ENCODE assay signal across 20 mouse cellular contexts in genomic region chr17:30205062-30205825, GRCm38 (mm10).
DNase-seq lines count a peak whose midpoint lies in the region; ATAC-seq and TF ChIP-seq lines count a peak whose summit lies in the region.
"Had no signal": no experiment of that assay in that cellular context is flagged by ENCODE, and none has a peak within 500 bp of the region (broad histone marks: within the 10 kb centered on the region; RNA-seq: fewer than 3 reads in every experiment).

No protein-coding gene starts in this region.

- peaks cover 24% of the 10 kb centered on the region for H3K36me3 ChIP-seq in hindbrain, embryonic 13.5 days
- H3K36me3 ChIP-seq in hindbrain, postnatal 0 days (ENCODE audit: insufficient read depth, low read length) = peaks cover 5% of the 10 kb centered on the region; the same call in 1 of the 2 replicates
- H3K36me3 ChIP-seq in kidney, embryonic 14.5 days (ENCODE audit: control insufficient read depth, insufficient read depth, low read length) = peaks cover 21% of the 10 kb centered on the region; the same call in 1 of the 2 replicates

- peaks cover 72% of the 10 kb centered on the region for H3K4me1 ChIP-seq in hindbrain, embryonic 13.5 days (replicated peaks)
- peaks cover 36% of the 10 kb centered on the region for H3K4me1 ChIP-seq in hindbrain, postnatal 0 days (ENCODE audit: insufficient read depth, low read length)
- peaks cover 35% of the 10 kb centered on the region; the same call in 1 of the 2 replicates for H3K4me1 ChIP-seq in kidney, embryonic 14.5 days (ENCODE audit: control insufficient read depth, insufficient read depth, low read length)
- H3K4me1 ChIP-seq: liver, embryonic 15.5 days had no signal

- no peak for TF ChIP-seq CTCF in hindbrain, postnatal 0 days (IDR thresholded peaks at IDR 0.05; ENCODE audit: low read depth)

- no peak overlapping the region for H3K4me2 ChIP-seq in hindbrain, embryonic 13.5 days
- no peak overlapping the region for H3K4me2 ChIP-seq in hindbrain, postnatal 0 days (ENCODE audit: low read depth, low read length)
- H3K4me2 ChIP-seq in kidney, embryonic 14.5 days (replicated peaks; ENCODE audit: low read depth, low read length) = no peak overlapping the region
- H3K4me2 ChIP-seq: embryonic facial prominence, embryonic 15.5 days; hindbrain, embryonic 15.5 days; limb, embryonic 15.5 days; liver, embryonic 15.5 days had no signal

- peak overlapping the region; percentile 46 for H3K9ac ChIP-seq in hindbrain, embryonic 13.5 days
- H3K9ac ChIP-seq in hindbrain, postnatal 0 days (replicated peaks; ENCODE audit: low read length) = no peak overlapping the region
- no peak overlapping the region for H3K9ac ChIP-seq in kidney, embryonic 14.5 days (ENCODE audit: low read depth, low read length)
- H3K9ac ChIP-seq: embryonic facial prominence, embryonic 15.5 days; hindbrain, embryonic 15.5 days; limb, embryonic 15.5 days; liver, embryonic 15.5 days had no signal

- no peaks in the 10 kb centered on the region for H3K27me3 ChIP-seq in hindbrain, embryonic 13.5 days
- no peaks in the 10 kb centered on the region for H3K27me3 ChIP-seq in hindbrain, postnatal 0 days (ENCODE audit: insufficient read depth, low read length)
- no peaks in the 10 kb centered on the region for H3K27me3 ChIP-seq in kidney, embryonic 14.5 days (ENCODE audit: control insufficient read depth, insufficient read depth, low read length)
- H3K27me3 ChIP-seq: embryonic facial prominence, embryonic 15.5 days; hindbrain, embryonic 15.5 days; limb, embryonic 15.5 days; liver, embryonic 15.5 days had no signal

- H3K4me3 ChIP-seq in hindbrain, embryonic 13.5 days = no peak overlapping the region
- no peak overlapping the region for H3K4me3 ChIP-seq in hindbrain, postnatal 0 days (ENCODE audit: low read length)
- H3K4me3 ChIP-seq in kidney, embryonic 14.5 days (ENCODE audit: low read length) = no peak overlapping the region
- H3K4me3 ChIP-seq: embryonic facial prominence, embryonic 15.5 days; hindbrain, embryonic 15.5 days; limb, embryonic 15.5 days; liver, embryonic 15.5 days had no signal

- WGBS in hindbrain, embryonic 13.5 days = 94% methylated on average over 17 of the region's 17 CpGs
- 80% methylated on average over 17 of the region's 17 CpGs for WGBS in hindbrain, postnatal 0 days
- 93% methylated on average over 17 of the region's 17 CpGs for WGBS in kidney, embryonic 14.5 days

- no peak for ATAC-seq in hindbrain, embryonic 13.5 days (ENCODE audit: low FRiP score)
- ATAC-seq in hindbrain, postnatal 0 days = no peak
- no peak for ATAC-seq in kidney, embryonic 14.5 days (ENCODE audit: low FRiP score, low TSS enrichment)
- ATAC-seq: activated CD4-positive, CD25-positive, alpha-beta regulatory T cell, adult 4 months; CD4-positive, CD25-positive, alpha-beta regulatory T cell, adult 4 months; intestine, embryonic 16.5 days had no signal

- peak overlapping the region; percentile 41 for H3K27ac ChIP-seq in hindbrain, embryonic 13.5 days
- no peak overlapping the region for H3K27ac ChIP-seq in hindbrain, postnatal 0 days
- H3K27ac ChIP-seq in kidney, embryonic 14.5 days (ENCODE audit: low read depth, low read length) = no peak overlapping the region
- H3K27ac ChIP-seq: embryonic facial prominence, embryonic 15.5 days; limb, embryonic 15.5 days; liver, embryonic 15.5 days had no signal

- no peaks in the 10 kb centered on the region for H3K9me3 ChIP-seq in hindbrain, embryonic 13.5 days
- no peaks in the 10 kb centered on the region for H3K9me3 ChIP-seq in hindbrain, postnatal 0 days (ENCODE audit: low read length)
- no peaks in the 10 kb centered on the region for H3K9me3 ChIP-seq in kidney, embryonic 14.5 days (ENCODE audit: control insufficient read depth, low read length)
- H3K9me3 ChIP-seq: embryonic facial prominence, embryonic 15.5 days; hindbrain, embryonic 15.5 days; limb, embryonic 15.5 days; liver, embryonic 15.5 days had no signal

- peak; percentile 89 to 94 for DNase-seq in adrenal gland, adult (ENCODE audit: inconsistent age in 2 of 2, low spot score in 1 of 2)
- DNase-seq in adrenal gland, postnatal 4 days (ENCODE audit: low spot score in 2 of 2) = no peak
- no peak for DNase-seq in hindbrain, postnatal 0 days (ENCODE audit: low spot score)
- DNase-seq in right cerebral cortex, postnatal 25 days = peak; percentile 12
- DNase-seq in right cerebral cortex, adult 18-20 months = no peak
- DNase-seq in urinary bladder, postnatal 10 days (ENCODE audit: low spot score) = no peak
- DNase-seq: cerebellum, adult 11-12 months; cerebellum, postnatal 25 days; heart, adult 11 months; heart, postnatal 36 days; thymus, postnatal 14 days had no signal

Comparison
In these comparisons a context has a peak if more than half of its experiments do, and no peak if none do; other contexts are left out.
1. DNase-seq: peak in adrenal gland, adult (2 of 2) and right cerebral cortex, postnatal 25 days (single experiment); none in adrenal gland, postnatal 4 days (0 of 2), hindbrain, postnatal 0 days (single experiment), right cerebral cortex, adult 18-20 months (single experiment) and urinary bladder, postnatal 10 days (single experiment).